Mouse (Mus musculus) midbrain, embryonic 13.5 days (tissue): ENCODE results near the gene Dcdc2b. TPM values are rescaled to one million over a fixed set of nuclear protein-coding genes. Genes with fewer than 3 reads are reported as not detected.

Experiments
- ATAC-seq: fragments of 200-750 bp; cut with Nextera tagmentation; 2 replicates; pipeline ENCODE4 v1.8.0; 2017; ENCODE audit warnings: mild to moderate bottlenecking, moderate TSS enrichment, moderate library complexity
- H3K27ac ChIP-seq: fragments of 300-500 bp; sonication (generic); 2 replicates; pipeline ENCODE4 v1.5.1; 2015; ENCODE audit warnings: inconsistent platforms, mild to moderate bottlenecking, moderate library complexity
- H3K27me3 ChIP-seq: fragments of 300-500 bp; sonication (generic); 2 replicates; pipeline ENCODE4 v1.6.1; 2015; ENCODE audit warnings: mild to moderate bottlenecking, inconsistent platforms
- H3K36me3 ChIP-seq: fragments of 300-500 bp; sonication (generic); 2 replicates; pipeline ENCODE4 v1.6.1; 2015; ENCODE audit warnings: mild to moderate bottlenecking, inconsistent platforms
- H3K4me1 ChIP-seq: fragments of 300-500 bp; sonication (generic); replicated peaks from 2 replicates; pipeline ENCODE4 v1.6.1; 2015; ENCODE audit warnings: inconsistent platforms
- H3K4me2 ChIP-seq: fragments of 300-500 bp; sonication (generic); replicated peaks from 2 replicates; pipeline ENCODE4 v1.6.1; 2015; ENCODE audit warnings: moderate library complexity, mild to moderate bottlenecking, inconsistent platforms
- H3K4me3 ChIP-seq: fragments of 300-500 bp; sonication (generic); replicated peaks from 2 replicates; pipeline ENCODE4 v1.5.1; 2015; ENCODE audit warnings: mild to moderate bottlenecking, inconsistent platforms
- H3K9ac ChIP-seq: fragments of 300-500 bp; sonication (generic); replicated peaks from 2 replicates; pipeline ENCODE4 v1.6.1; 2015; ENCODE audit warnings: mild to moderate bottlenecking, inconsistent platforms
- H3K9me3 ChIP-seq: fragments of 300-500 bp; sonication (generic); 2 replicates; pipeline ENCODE4 v1.6.1; 2016; ENCODE audit warnings: mild to moderate bottlenecking, inconsistent platforms
- WGBS: fragments of 180-500 bp; shearing (Covaris S2); methylation state at CpG from one replicate; pipeline ENCODE4 v1.1.7; 2015; 5-methylcytosine and 5-hydroxymethylcytosine counted together
- polyA plus RNA-seq: library from polyadenylated mRNA; unstranded; fragments of >200 nt; fragmentation: Nextera tagmentation; extraction: Ambion mirVana; gene quantifications from 2 replicates; pipeline ENCODE4 v1.2.1, GENCODE M21; 2015

Gene Dcdc2b
- polyA plus RNA-seq, 1 experiment from 2014 or later, result 2.6 TPM

DNA sequence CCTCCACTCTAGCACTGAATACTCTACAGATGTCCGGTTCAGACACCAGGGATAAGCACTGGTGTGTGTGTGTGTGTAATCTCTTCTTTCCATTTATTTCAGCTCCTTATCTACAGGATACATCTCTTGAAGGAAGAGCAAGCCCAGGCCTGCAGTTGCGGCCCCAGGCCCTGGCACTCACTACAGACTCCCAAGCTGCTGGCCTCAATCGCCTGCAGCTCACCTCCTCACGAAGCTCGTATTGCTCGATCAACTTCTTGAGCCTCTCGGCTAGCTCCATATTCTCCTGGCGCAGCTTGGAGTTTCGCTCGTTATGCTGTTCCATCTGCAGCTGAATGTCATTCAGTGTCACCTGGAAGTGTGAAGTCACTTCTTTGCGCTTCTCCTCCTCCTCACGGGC lies 17.8 kb upstream of the Dcdc2b start:
- no peak overlapping the region for H3K9ac ChIP-seq
- no peak overlapping the region for H3K4me2 ChIP-seq
- H3K27ac ChIP-seq, result no peak overlapping the region
- peaks cover 11% of the 10 kb centered on the region; the same call in 1 of the 2 replicates for H3K4me1 ChIP-seq
- H3K36me3 ChIP-seq, result peaks cover 99% of the 10 kb centered on the region
- no peaks in the 10 kb centered on the region for H3K27me3 ChIP-seq
- no peak overlapping the region for H3K4me3 ChIP-seq
- no peaks in the 10 kb centered on the region for H3K9me3 ChIP-seq
- no peak for ATAC-seq
- WGBS, result 91% methylated on average over 12 of the region's 12 CpGs

DNA sequence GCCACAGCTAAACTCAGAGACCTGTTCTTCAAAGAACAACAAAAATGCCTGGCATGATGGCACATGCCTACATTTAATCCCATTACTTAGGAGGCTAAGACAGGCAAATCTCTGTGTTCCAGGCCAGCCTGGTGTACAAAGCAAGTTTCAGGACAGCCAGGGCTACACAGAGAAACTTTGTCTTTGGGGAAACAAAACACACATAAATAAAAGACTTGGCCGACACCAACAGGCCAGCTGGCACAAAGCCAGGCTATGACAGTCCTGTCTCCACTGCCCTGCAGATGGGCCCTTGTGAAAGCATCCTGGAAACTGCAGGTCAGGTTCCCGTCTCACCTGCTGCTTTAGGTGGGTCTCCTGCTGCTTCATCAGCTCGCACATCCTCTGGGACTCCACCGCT lies 16.9 kb upstream of the Dcdc2b start:
- Histone ChIP-seq H3K4me1 (peaks cover 13% of the 10 kb centered on the region; the same call in 1 of the 2 replicates), H3K4me2 (no peak overlapping the region), H3K36me3 (peaks cover 99% of the 10 kb centered on the region), H3K9me3 (no peaks in the 10 kb centered on the region), H3K9ac (no peak overlapping the region), H3K27me3 (no peaks in the 10 kb centered on the region), H3K27ac (no peak overlapping the region), H3K4me3 (no peak overlapping the region)
- 81% methylated on average over 4 of the region's 4 CpGs for WGBS
- no peak for ATAC-seq

DNA sequence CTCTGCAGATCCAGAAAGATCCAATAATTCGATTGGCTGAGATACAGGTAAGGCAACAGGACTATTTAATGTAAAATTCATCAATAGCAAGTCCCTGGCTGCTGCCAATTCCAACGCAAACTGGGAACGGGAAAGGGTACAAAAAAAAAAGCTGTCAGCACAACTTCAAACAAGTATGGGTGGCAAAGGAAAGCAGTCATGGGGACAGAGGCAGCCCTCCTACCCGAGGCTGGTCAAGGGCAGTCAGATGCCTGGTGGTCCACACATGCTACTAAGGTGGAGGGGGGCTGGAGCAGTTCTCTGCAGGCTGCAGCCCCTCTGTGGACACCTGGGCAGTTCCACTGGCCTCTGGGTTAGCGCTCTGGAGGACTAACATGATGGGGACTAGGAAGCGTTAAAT lies 12.0 kb upstream of the Dcdc2b start:
- H3K4me2 ChIP-seq, result no peak overlapping the region

GRCm38 (mm10) chr4:129625496-129625895 lies 11.4 kb upstream of the Dcdc2b start:
- Histone ChIP-seq H3K4me2 (peak overlapping the region; percentile 73), H3K4me1 (peaks cover 49% of the 10 kb centered on the region), H3K27me3 (no peaks in the 10 kb centered on the region), H3K36me3 (peaks cover 60% of the 10 kb centered on the region), H3K9ac (peak overlapping the region; percentile 74; the same call in 1 of the 2 replicates), H3K4me3 (peak overlapping the region; percentile 58; the same call in 1 of the 2 replicates), H3K27ac (peak overlapping the region; percentile 93), H3K9me3 (no peaks in the 10 kb centered on the region)
- WGBS, result 46% methylated on average over 4 of the region's 4 CpGs
- ATAC-seq, result no peak

More for the DNA sequence above, 12.0 kb upstream of the Dcdc2b start:
- H3K4me1 ChIP-seq, result peaks cover 49% of the 10 kb centered on the region
- no peaks in the 10 kb centered on the region for H3K9me3 ChIP-seq
- H3K27ac ChIP-seq, result no peak overlapping the region
- H3K4me3 ChIP-seq, result no peak overlapping the region
- 83% methylated on average over 6 of the region's 6 CpGs for WGBS
- no peak for ATAC-seq
- H3K9ac ChIP-seq, result 0 out of 2 replicates have a peak overlapping the region, but pooled peaks have one; percentile 28
- H3K27me3 ChIP-seq, result no peaks in the 10 kb centered on the region
- H3K36me3 ChIP-seq, result peaks cover 60% of the 10 kb centered on the region

GRCm38 (mm10) chr4:129625029-129625370 lies 10.9 kb upstream of the Dcdc2b start:
- peak overlapping the region; percentile 73 for H3K4me2 ChIP-seq
- peak; percentile 28 for ATAC-seq
- H3K36me3 ChIP-seq, result peaks cover 57% of the 10 kb centered on the region
- peak overlapping the region; percentile 58 for H3K4me3 ChIP-seq
- H3K4me1 ChIP-seq, result peaks cover 51% of the 10 kb centered on the region
- no peaks in the 10 kb centered on the region for H3K27me3 ChIP-seq
- peak overlapping the region; percentile 93 for H3K27ac ChIP-seq
- H3K9me3 ChIP-seq, result no peaks in the 10 kb centered on the region
- peak overlapping the region; percentile 74 for H3K9ac ChIP-seq
- WGBS, result 0% methylated on average over 6 of the region's 6 CpGs

- no peaks in the 10 kb centered on the region for H3K27me3 ChIP-seq
Measured at GRCm38 (mm10) chr4:129624281-129625028, 10.4 kb upstream of the Dcdc2b start.

GRCm38 (mm10) chr4:129623681-129624091 lies 9.6 kb upstream of the Dcdc2b start, which contains the start of gene Ccdc28b:
TSS of gene Ccdc28b (minus strand) at chr4:129623947.
- peak within 1 kb of the TSS; percentile 73 for H3K4me2 ChIP-seq
- H3K36me3 ChIP-seq, result peaks cover 43% of the 10 kb centered on the region
- under 1% methylated on average over 10 of the region's 10 CpGs for WGBS
- ATAC-seq, result peak; percentile 40
- peak within 1 kb of the TSS; percentile 93 for H3K27ac ChIP-seq
- no peaks in the 10 kb centered on the region for H3K9me3 ChIP-seq
- H3K27me3 ChIP-seq, result no peaks in the 10 kb centered on the region
- H3K4me1 ChIP-seq, result peaks cover 51% of the 10 kb centered on the region
- peak within 1 kb of the TSS; percentile 58 for H3K4me3 ChIP-seq
- H3K9ac ChIP-seq, result peak within 1 kb of the TSS; percentile 74

More at GRCm38 (mm10) chr4:129624281-129625028, 10.4 kb upstream of the Dcdc2b start:
- Histone ChIP-seq H3K4me2 (peak overlapping the region; percentile 73), H3K4me3 (peak overlapping the region; percentile 58), H3K9me3 (no peaks in the 10 kb centered on the region), H3K4me1 (peaks cover 51% of the 10 kb centered on the region), H3K36me3 (peaks cover 51% of the 10 kb centered on the region), H3K9ac (peak overlapping the region; percentile 74), H3K27ac (peak overlapping the region; percentile 93)
- WGBS, result under 1% methylated on average over 18 of the region's 18 CpGs
- ATAC-seq, result peak; percentile 92

GRCm38 (mm10) chr4:129622803-129623535 lies 8.9 kb upstream of the Dcdc2b start:
- Histone ChIP-seq H3K36me3 (peaks cover 36% of the 10 kb centered on the region), H3K9ac (peak overlapping the region; percentile 74), H3K4me3 (peak overlapping the region; percentile 58), H3K4me2 (peak overlapping the region; percentile 73), H3K27me3 (no peaks in the 10 kb centered on the region), H3K4me1 (peaks cover 58% of the 10 kb centered on the region), H3K9me3 (no peaks in the 10 kb centered on the region), H3K27ac (peak overlapping the region; percentile 93)
- 18% methylated on average over 8 of the region's 8 CpGs for WGBS
- no peak for ATAC-seq

- no peak for ATAC-seq
- Histone ChIP-seq H3K4me3 (peak overlapping the region; percentile 58), H3K4me1 (peaks cover 63% of the 10 kb centered on the region), H3K9ac (peak overlapping the region; percentile 74), H3K27me3 (no peaks in the 10 kb centered on the region), H3K4me2 (peak overlapping the region; percentile 73), H3K9me3 (no peaks in the 10 kb centered on the region), H3K27ac (peak overlapping the region; percentile 93), H3K36me3 (peaks cover 30% of the 10 kb centered on the region)
- 73% methylated on average over 11 of the region's 11 CpGs for WGBS
Measured at GRCm38 (mm10) chr4:129622120-129622802, 8.2 kb upstream of the Dcdc2b start.

DNA sequence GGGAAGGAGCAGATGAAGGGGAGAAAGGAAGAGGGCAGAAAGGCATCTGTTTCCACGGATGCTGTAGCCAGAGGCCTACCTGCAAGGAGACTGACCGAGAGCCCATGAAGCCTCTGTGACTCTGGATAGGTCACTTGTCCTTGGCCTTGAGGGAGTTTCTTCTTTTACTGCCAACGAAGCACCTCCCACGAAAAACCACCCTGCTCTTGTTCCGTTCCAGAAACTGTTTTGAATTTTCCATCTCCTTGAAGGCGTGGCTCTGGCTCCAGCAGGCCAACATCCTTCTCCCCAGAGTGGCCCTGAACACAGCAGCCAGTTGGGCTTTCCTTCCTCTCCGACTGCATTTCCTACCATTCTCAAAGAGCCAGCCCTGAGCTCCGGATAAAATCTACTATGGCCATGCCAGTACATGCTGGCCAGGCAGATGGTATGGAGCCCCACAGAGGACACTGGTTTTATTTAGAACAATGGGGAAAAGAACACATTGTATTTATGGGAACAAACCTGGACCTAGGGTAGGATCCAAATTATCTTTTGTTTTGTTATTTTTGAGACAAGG lies 7.3 kb upstream of the Dcdc2b start:
- peaks cover 68% of the 10 kb centered on the region for H3K4me1 ChIP-seq
- H3K9me3 ChIP-seq, result no peaks in the 10 kb centered on the region
- no peak for ATAC-seq
- no peak overlapping the region for H3K4me3 ChIP-seq
- H3K27ac ChIP-seq, result no peak overlapping the region
- no peaks in the 10 kb centered on the region for H3K27me3 ChIP-seq
- H3K4me2 ChIP-seq, result peak overlapping the region; percentile 73; the same call in 1 of the 2 replicates
- H3K36me3 ChIP-seq, result peaks cover 30% of the 10 kb centered on the region
- H3K9ac ChIP-seq, result peak overlapping the region; percentile 74; the same call in 1 of the 2 replicates
- WGBS, result 89% methylated on average over 8 of the region's 8 CpGs

- H3K4me1 ChIP-seq, result peaks cover 63% of the 10 kb centered on the region
Measured at GRCm38 (mm10) chr4:129620419-129621282, 6.6 kb upstream of the Dcdc2b start.

More at GRCm38 (mm10) chr4:129620419-129621282, 6.6 kb upstream of the Dcdc2b start:
- WGBS, result 91% methylated on average over 11 of the region's 11 CpGs
- Histone ChIP-seq H3K36me3 (peaks cover 30% of the 10 kb centered on the region), H3K4me3 (no peak overlapping the region), H3K27me3 (no peaks in the 10 kb centered on the region), H3K4me2 (no peak overlapping the region), H3K9me3 (no peaks in the 10 kb centered on the region), H3K27ac (no peak overlapping the region), H3K9ac (peak overlapping the region; percentile 74; the same call in 1 of the 2 replicates)
- ATAC-seq, result no peak
